Mouse (Mus musculus) ES-E14 (cell line): ENCODE measurements at regions not wholly inside any gene's neighbourhood (a gene's known extent, or its start where the extent isn't known, plus 50 kb on each side); places are given as distances from the start of the nearest gene placed in this dataset.

Source experiments
- CHD2 ChIP-seq: IDR thresholded peaks from 2 replicates; pipeline ENCODE4 v1.6.1; 2014; ENCODE audit warnings: mild to moderate bottlenecking, low read depth, low read length, inconsistent platforms
- MAFK ChIP-seq: IDR thresholded peaks from 2 replicates; pipeline ENCODE4 v1.6.1; 2014; ENCODE audit warnings: mild to moderate bottlenecking, low read depth, low read length, inconsistent platforms; ENCODE audit not compliant: insufficient read depth
- ZNF384 ChIP-seq: IDR thresholded peaks from 2 replicates; pipeline ENCODE4 v1.6.1; 2012; ENCODE audit warnings: low read depth, low read length, inconsistent platforms

GRCm38 (mm10) chr4:81101049-81101448, 190.6 kb downstream of the Lurap1l start:
- no peak for TF ChIP-seq ZNF384
- no peak for TF ChIP-seq MAFK
- no peak for TF ChIP-seq CHD2
